Mouse (Mus musculus) adrenal gland, postnatal 36 days (tissue): ENCODE results near the gene Nptx1. TPM values are rescaled to one million over a fixed set of nuclear protein-coding genes. Genes with fewer than 3 reads are reported as not detected.

Source experiments
- DNase-seq, 2 experiments: peaks; one replicate each; pipeline ENCODE4 v3.0.0; 2021; ENCODE audit warnings: mixed read lengths in 1 of 2
- long read RNA-seq, 2 experiments: library from polyadenylated mRNA; stranded (forward); transcript quantifications; one replicate each; pipeline ENCODE4 v2.0.0; 2021; ENCODE audit warnings: borderline sequencing depth in 2 of 2
- total RNA-seq, 2 experiments: library from RNA; stranded (reverse); gene quantifications; 2 replicates each; pipeline ENCODE4 v1.2.3; 2021

The Nptx1 gene
- total RNA-seq = 1 to 10 TPM; 2.1 to 8.3 TPM
- long read RNA-seq, experiment 1 = 0 reads
- long read RNA-seq, experiment 2 = 0 reads

DNA sequence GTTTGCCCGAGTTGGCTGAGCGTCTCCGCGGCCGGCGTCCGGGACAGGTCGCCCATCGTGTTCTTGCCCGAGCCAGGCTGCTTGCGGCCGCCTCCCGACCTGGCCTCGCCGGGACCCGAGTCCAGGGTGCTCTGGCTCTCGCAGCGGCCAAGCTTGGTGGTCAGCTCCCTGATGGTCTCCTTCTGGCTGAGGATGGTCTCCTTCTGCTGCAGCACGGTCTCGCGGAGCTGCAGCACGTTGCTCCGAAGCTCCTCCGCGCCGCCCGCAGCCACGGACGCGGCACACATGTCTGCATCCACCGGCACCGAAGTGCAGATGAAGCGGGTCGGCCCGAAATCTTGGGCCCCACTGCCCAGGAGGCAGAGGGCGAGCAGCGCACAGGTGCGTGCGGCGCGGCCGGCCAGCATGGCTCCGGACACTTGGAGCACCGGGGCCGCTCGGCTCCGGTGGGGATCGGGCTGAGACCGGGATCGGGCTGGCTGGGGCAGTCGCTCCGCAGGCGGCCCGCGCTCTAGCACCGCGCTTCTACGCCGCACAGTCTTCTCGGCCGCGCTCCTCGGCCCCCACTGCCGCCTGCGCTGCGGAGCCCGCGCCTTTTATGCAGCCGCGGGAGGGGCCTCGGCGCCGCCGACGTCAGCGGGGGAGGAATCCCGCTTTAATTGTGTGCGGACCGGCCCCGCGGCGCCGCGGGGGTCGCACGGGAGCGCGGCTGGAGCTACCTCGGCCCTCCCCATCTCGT lies at the start of gene Nptx1:
Gene Nptx1 (minus strand): TSS at position 571 of the 739 bp plus-strand sequence.
- peak; percentile 51 to 62 for DNase-seq

DNA sequence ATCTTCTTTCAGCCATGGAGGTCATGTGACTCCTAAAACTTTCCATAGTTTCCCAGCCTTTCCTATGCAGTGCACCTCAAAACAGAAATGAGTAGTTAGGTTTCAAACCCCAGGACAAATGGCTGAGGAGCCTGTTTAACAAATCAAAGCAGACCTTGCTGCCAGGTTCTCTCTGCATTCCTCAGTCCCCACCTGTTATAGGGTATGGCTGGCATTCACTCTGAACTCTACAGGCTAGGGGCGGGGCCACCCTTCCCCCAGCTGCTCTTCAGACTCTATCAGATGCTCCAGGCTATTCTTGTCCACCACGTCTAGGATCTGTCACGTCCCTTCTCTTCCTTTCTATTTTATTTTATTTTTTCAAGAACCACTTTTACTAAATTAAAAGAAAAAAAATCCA lies 46.4 kb upstream of the Nptx1 start:
- DNase-seq = no peak

DNA sequence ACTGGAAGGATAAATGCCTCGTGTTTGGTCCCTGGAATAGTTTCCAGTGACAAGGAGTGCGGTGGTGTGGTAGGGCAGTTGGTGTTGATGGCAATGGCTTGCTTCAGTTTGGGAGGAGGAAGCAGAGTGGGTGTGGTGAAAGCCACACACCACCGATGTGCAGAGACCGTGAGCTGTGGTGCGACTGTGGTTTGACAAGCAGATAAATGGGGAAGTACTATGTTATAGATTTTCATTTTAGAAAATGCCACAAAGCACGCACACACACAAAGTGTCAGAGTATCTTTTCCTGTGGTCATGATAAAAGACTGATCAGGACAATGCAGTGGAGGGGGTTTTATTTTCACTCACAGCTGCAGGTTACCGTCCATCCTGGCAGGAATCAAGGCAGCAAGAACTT lies 41.7 kb upstream of the Nptx1 start:
- DNase-seq = no peak

DNA sequence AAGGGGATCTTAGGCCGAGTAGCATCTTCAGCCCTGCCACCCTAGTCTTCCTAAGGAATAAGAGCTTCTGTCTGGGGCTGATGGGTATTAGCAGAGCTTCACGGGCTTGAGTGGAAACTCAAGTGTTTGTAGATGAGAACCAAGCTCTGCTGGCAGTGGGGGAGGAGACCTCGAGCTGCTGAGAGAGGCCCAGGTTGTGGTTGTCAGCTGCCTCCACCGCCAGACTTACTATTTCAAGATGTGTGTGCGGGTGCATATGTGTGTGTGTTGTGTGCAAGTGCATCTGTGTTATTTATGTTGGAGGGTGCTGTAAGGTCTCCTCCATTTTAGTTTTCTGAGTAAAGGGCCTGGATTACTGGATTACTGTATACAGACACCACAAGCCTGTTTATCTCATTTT lies 39.6 kb upstream of the Nptx1 start:
- no peak for DNase-seq

DNA sequence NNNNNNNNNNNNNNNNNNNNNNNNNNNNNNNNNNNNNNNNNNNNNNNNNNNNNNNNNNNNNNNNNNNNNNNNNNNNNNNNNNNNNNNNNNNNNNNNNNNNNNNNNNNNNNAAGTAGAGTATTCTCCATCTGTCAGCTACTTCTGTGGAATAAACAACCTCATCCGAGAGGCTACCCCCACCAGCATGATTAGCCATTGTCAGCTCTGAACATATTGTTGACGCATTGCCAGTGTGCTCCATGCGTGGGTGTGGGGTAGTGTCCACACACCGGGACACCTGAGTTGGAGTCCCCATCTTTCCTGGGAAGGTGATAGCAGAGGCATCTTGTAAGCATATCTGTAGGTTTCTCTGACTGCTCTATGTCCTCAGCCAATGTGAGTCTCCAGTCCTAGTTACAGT lies 39.0 kb upstream of the Nptx1 start:
- no peak for DNase-seq

DNA sequence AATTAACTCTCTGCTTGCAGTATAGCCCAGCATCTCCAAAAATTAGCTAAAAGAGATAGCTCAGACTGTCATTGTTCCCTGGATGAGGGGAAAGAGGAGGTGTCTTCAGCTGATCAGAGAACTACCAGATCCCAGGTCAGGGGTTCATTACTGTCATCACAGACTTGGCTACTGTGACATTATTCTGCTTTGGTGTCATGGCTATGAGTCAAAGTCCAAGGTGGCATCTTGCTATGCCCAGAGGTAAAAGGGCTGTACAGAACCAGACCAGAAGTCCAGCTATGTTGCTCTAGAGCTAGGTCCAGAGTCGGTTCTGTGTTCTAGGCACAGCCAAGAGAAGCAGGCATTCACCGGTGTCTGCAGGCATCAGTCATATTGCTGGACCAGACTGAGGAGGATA lies 30.2 kb upstream of the Nptx1 start:
- DNase-seq = no peak

DNA sequence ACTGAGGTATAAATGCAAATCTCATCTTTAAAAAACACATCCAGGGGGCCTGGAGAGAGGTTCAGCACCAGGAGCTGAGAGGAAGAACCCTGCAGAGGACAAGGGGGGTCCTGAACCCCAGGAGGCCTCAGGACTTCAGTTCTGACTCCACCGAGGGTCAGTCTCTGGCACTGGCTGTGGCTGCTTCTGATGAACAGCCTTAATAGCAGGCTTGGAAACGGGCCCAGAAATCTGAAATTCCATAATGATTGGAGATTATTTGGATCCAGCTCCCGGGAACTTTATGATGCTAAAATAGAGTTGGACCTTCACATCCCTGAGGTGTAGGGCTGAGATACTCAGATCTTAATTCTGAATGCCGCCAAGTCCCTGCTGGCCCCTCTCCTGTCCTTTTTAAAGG lies 29.3 kb upstream of the Nptx1 start:
- DNase-seq = peak; percentile 10 to 26

DNA sequence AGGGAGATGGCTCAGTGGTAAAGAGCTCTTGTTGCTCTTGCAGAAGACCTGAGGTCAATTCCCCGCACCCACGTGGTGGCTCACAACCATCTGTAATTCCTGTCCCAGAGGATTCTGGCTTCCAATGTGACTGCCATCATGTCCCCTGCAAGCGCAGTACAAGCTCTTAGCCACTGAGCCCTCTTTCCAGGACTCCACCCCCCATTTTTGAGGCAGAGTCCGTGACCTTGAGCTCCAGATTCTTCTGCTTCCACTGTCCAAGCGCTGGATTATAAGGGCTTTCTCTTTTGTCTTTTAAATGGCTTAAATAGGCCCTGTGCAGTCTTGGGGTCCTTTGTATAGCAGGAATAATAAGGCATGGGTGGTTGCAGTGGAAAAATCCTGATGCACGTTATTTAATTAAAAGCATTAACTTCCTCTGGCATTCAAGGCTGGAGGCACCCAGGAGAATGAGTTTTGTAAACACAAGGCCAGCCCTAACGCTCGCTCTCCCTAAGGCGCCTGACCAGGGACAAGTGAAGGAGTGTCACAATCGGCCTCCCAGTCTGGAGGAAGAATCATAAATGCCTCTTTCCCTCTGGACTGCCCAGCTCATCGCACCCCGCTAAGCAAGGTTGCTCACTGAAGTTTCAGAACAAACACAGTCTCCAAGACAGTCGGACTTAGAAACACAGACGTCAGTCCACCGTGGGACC lies 24.9 kb upstream of the Nptx1 start:
- peak; percentile 31 to 38 for DNase-seq

DNA sequence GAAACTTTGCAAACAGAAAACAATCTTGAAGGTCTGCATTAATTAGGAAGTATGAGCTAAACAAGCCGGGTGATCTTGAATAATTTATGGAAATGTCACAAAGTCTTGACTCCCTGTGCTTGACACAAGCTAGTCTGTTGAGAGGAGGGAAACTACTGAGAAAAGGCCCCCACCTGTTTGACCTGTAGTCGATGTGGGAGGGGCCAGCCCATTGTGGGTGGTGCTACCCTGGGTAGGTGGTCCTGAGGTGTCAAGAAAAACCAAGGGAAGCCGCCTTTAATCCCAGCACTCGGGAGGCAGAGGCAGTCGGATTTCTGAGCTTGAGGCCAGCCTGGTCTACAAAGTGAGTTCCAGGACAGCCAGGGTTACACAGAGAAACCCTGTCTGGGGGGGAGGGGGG lies 18.6 kb upstream of the Nptx1 start:
- DNase-seq = no peak

DNA sequence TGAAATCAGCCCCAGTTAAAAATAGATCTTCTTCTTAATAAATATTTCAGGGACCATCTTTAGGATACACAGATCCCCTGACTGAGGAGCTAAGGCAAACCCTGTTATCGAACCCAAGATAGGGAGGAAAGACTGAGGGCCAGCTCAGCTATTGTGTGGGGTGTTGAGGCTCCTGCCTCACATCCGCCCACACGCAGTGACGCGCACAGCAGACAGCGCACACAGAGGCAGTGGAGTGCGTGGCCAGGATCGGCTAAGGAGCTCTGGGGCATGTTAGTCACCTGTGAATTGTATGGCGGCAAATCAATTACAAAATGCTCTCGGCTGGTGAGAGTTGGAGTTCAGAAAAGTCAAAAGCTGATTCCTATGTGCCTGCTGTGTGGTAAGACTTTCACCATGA lies 18.1 kb upstream of the Nptx1 start:
- DNase-seq = no peak

DNA sequence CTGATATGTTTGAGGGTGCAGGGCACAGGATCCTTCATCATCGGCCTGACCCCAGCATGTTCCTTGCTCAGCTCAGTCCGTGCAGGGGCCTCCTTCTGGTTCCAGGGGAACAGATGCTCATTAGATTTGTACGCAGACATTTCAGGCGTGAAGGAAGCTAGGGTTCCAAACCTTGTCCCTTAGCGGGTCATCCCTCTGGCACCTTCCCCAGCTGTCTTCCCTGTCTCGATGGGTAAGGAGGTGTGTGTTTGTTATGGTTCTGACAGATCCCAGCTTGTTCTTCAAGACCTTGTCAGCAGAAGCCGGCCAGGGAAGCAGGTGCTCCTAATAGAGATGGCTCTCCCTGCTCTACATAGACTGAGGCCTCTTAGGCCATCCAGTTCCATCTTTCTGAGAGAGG lies 17.5 kb upstream of the Nptx1 start:
- no peak for DNase-seq

DNA sequence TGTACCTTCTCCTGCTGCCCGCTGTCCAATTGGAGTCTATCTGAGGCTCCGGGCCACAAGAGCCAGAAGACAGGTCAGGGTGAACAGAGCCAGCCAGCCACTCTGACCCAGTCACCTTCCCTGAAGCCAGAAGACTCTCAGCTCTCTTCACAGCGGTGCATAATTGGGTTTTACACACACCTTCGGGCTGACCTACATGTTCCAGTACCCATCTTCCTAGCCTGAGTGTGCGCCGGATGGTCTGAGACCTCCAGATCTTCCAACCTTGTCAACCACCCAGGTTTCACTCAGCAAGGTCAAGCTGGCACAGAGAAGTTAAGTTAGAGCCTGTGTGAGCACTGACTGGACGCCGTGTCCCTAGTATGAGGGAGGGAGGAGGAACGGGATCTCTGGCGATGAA lies 16.8 kb upstream of the Nptx1 start:
- no peak for DNase-seq

DNA sequence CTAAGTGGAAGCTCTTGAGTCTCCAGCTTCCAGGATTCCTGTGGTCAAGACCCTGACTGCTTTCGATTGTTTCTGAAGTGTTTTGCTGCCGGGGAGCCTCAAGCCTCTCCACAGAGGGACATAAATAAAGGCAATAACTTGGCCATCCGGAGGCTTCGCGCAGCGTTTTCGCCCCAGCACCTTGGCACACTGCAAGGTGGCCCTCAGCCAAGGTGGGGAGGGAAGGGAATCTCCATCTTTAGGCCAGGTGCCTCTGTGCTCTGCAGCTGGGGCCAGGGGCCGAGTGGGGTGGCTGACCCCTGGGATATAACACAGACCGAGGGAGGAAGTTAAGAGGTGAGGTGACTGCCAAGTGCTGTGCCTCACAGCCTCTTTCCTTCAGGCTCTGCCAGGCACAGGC lies 15.6 kb upstream of the Nptx1 start:
- DNase-seq = no peak

DNA sequence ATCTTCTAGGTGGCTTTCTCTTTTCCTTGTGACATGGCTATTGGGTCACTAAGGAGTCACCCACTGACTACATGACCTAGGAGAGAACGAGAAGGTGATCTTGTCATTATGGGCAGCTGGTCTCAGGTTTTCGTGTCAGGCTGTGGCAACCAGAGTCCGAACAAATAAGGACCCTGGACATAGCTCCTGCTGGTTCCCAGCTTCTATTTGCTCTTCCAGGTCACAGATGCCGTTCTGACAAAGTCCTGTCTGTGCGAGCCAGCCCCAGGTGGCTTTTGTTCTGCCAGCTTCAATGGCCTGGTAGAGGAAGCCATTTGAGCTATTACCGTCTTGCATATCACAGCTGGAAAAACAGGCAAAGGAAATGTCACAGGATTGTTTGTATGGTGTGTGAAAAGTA lies 14.7 kb upstream of the Nptx1 start:
- no peak for DNase-seq

DNA sequence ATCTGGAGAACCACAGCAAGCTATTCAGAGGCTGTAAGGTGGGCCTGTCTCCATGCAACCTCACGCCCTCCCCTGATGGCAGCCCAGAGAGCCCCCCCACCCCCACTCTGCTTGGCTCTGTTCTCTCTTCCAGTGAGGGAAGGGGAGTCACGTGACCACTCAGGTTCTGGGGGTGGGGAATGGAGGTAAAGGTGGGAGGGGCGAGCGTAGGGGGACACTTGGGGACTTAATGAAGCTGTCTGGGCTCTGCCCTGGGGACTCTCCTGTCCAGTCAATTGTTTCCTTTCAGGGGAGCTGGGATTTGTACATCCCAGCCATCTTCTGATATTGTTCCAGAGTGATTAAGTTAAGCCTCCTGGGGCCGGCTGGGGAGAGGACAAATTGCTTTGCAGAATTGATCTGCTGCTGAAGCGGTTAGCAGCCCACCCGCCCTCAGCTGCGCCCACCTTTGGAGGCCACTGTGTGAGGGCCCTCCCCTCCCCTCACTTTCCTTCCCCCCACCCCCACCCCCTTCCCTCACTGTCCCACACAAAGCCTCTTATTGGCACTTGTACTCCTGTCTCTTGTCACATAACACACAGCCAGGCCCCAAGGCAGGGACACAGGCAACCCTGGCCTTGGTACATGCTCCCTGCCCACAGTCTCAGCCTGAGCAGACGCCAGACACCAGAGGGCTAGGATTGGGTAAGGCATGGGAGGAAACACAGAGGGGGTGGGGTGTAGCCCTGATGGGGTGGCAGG lies 11.5 kb upstream of the Nptx1 start:
- DNase-seq = peak in 1 of 2 experiments; percentile 27

DNA sequence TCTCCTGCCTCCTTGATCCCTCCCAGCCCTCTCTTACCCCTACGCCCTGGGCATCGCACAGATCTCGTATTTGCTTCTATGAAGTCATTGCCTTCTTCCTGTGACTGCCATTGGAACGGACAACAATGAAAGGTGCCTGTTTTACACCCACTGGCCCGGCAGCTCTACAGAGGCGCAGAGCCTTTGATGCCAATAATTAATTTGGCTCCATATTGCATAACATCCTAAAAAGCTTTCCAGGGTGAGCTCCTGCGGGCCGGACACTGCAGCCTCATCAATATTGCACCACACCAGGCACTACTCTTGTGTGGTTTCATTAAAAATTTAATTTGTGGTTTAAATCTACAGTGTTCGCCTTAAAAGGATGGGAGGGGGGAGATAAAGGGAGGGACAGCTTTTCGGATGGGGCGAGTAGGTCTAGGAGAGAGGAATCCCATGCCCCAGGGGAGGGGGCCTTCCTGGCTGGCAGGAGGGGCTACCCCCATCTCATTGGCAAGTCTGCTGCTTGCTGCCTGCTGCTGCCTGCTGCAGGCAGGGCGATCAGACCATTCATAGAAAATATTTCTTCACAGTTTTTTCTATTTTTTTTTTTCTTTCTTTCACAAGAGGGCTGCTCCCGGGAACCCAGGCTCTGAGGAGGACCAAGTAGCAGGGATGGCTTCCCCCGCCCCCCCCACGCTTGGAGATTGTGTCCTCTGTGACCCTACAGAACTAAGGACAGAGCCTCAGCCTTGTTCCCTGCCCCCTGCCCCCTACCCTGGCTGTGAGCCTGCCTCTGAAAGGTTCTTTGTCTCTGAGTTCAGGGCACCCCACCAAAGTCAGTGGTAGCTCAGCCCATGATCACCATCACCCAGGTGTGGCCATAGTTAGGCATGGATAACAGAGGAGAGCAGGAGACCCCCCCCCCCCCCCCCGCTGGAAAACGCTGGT lies 10.7 kb upstream of the Nptx1 start:
- no peak for DNase-seq

DNA sequence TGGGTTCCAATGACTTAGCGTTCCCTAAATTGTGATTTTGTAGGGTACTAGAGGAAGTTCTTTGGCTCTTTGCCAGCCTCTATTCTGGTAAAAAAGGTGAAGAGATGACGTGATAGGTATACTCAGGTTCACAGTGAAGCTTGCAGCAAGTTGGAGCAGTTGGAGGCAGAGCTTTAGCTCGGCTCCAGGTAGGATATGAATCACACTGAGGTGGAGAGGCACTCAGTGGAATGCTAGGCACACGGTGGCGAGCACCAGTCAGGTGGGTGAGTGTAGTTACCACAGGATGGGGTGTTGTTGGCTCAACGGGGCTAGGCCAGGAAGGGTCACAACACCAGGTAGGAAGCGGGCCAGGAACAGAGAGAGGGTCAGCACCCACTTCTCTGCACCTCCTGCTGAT lies 7.6 kb upstream of the Nptx1 start:
- no peak for DNase-seq

DNA sequence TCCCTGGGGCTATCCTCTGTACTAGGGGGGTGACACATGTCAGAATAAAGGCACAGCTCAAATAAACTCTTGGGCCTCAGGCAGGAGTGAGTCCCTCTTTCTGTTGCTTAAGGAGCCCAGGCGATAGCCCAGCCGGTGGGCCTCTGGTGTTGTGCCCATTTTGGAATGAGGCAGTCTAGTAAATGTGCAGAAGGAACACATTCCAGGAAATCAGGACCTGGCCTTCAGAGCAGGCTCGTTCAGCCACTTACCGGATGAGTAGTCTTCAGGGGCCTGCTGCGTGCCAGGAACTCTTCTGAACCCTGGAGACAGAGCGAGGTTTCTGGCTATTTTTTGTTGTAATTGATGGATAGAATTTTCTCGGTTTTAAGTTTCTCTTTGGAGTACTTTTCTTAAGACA lies 7.2 kb upstream of the Nptx1 start:
- no peak for DNase-seq

DNA sequence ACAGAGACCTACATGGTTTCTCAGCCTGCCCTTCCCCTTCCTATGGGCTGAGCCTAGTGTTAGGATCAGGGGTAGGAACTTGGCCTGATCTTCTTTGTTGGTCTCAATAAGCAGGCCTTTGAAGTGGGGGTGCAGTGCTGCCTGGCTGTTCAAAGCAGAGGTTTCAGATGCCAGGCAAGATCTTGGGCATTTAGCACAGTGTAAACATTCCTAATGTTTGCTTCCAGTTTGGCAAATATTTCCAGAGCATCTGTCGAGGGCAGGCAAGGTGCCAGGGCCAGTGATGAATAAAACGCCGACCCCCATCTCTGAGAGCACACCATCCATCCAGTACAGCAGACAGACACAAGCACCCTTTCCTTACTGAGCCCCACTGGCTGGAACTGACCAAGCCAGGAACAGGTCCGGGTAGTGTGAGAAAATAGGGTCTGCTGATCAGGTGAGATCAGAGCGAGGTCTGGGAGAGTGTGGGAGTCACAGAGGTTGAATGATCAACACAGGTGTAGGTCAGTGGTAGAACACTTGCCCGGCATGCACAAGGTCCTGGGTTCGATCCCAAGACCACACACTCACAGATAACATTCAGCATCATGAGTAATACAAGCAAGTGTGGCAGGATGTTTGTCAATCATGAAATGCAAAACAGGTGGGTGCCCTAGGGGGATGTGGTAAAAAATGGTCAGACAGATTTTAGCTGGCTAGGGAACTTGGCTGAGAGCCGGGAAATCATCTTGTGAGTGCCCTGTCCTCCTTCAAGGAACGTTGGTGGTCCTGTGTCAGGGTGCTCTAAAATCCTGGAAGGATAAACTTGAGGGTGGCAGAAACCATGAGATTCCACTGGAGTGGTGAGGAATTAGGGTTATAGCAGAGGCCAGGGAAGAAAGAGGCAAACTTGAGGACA lies 5.6 kb upstream of the Nptx1 start:
- no peak for DNase-seq

DNA sequence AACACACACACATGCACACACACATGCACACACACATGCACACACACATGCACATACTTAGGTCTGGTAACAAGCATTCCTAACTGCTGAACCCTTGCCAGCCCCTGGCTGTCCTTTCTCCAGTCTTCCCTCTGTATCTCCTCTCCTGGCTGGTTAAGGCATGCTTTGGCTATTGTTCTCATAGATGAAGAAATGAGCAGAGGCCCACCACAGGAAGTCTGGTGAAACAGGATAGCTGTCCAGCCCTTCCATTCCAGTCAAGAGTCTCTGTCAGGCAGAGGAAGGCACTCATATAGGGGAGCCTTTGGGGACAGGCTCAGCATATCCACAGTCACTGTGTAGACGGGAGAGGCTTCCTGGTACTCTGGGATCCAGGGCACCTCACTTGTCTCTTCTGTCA lies 4.7 kb upstream of the Nptx1 start:
- no peak for DNase-seq

DNA sequence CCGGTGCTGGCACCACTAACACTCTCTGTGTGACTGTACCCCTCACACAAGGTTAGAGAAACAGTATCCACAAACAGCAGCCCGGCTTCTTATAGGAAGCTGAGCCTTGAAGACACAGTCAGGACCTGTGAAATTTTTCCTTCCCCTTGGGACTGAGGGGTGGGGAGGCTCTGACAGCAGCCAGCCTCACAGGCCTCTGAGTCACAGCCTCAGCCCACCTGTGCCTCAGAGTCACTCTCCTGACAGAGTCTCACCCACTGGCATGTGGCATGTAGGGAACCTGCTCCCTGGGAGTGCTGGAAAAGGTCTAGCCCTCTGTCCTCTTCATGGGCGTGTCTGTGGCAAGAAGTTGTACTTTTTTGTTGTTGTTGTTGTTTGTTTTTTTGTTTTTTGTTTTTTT lies 3.9 kb upstream of the Nptx1 start:
- DNase-seq = no peak
